Mouse (Mus musculus) left cerebral cortex, postnatal 10 days (tissue): ENCODE results near the gene Npc2. TPM values are rescaled to one million over a fixed set of nuclear protein-coding genes. Genes with fewer than 3 reads are reported as not detected.
A peak's percentile ranks its signal among the peaks of the same experiment; 100 is the strongest.

Experiments
- DNase-seq, 2 experiments: peaks; one replicate each; pipeline ENCODE4 v3.0.0; 2021 to 2022; ENCODE audit warnings: low spot score in 2 of 2, mixed read lengths in 1 of 2; ENCODE audit errors: extremely low spot score in 1 of 2
- intact Hi-C: fragments of 180-260 bp; cut with DNase I; formaldehyde crosslinking; loops from one replicate; pipeline ENCODE4 v1.15.1; 2025
- total RNA-seq, 2 experiments: library from RNA; stranded (reverse); gene quantifications; 2 replicates each; pipeline ENCODE4 v1.2.3; 2021

Gene Npc2
- total RNA-seq, 2 experiments from 2014 or later = 27.3 to 30.1 TPM

GRCm38 (mm10) chr12:84750661-84751060 lies 22.3 kb downstream of the Npc2 start:
- intact Hi-C loops = no loop called here
- no peak for DNase-seq

GRCm38 (mm10) chr12:84748134-84748533 lies 24.8 kb downstream of the Npc2 start:
- intact Hi-C loops = no loop called here
- DNase-seq = no peak

- DNase-seq = no peak
- intact Hi-C loops = no loop called here
Measured at GRCm38 (mm10) chr12:84745700-84746099, 27.3 kb downstream of the Npc2 start.

- no peak for DNase-seq
- intact Hi-C loops = no loop called here
Measured at GRCm38 (mm10) chr12:84743496-84743895, 29.5 kb downstream of the Npc2 start.

GRCm38 (mm10) chr12:84733366-84733765 lies 39.6 kb downstream of the Npc2 start:
- no peak for DNase-seq
- intact Hi-C loops = no loop called here

- no peak for DNase-seq
- intact Hi-C loops = no loop called here
Measured at GRCm38 (mm10) chr12:84728421-84728820, 44.5 kb downstream of the Npc2 start.

- intact Hi-C loops = no loop called here
Measured at GRCm38 (mm10) chr12:84727434-84727833, 45.5 kb downstream of the Npc2 start.

GRCm38 (mm10) chr12:84726986-84727385 lies 46.0 kb downstream of the Npc2 start:
- intact Hi-C loops = no loop called here
- DNase-seq = no peak

More at GRCm38 (mm10) chr12:84727434-84727833, 45.5 kb downstream of the Npc2 start:
- DNase-seq = no peak

GRCm38 (mm10) chr12:84726391-84726790 lies 46.6 kb downstream of the Npc2 start:
- DNase-seq = no peak
- intact Hi-C loops = no loop called here

GRCm38 (mm10) chr12:84718462-84719244 lies 54.3 kb downstream of the Npc2 start:
- no peak for DNase-seq
- intact Hi-C loops = no loop called here

GRCm38 (mm10) chr12:84714578-84714977 lies 58.4 kb downstream of the Npc2 start:
- intact Hi-C loops = no loop called here
- DNase-seq = no peak

- DNase-seq = peak in 1 of 2 experiments; percentile 42
- intact Hi-C loops = no loop called here
Measured at GRCm38 (mm10) chr12:84709842-84710439, 63.0 kb downstream of the Npc2 start.

- intact Hi-C loops = no loop called here
Measured at GRCm38 (mm10) chr12:84707804-84708203, 65.1 kb downstream of the Npc2 start.

GRCm38 (mm10) chr12:84706886-84707285 lies 66.1 kb downstream of the Npc2 start:
- intact Hi-C loops = no loop called here
- DNase-seq = no peak

More at GRCm38 (mm10) chr12:84707804-84708203, 65.1 kb downstream of the Npc2 start:
- no peak for DNase-seq

Other genes with a start within 250 kb of the Npc2 start
- gene Vsx2, start 203.4 kb downstream of the Npc2 start, total RNA-seq = under 1 TPM; 0.39 TPM
- gene Abcd4, start 155.7 kb downstream of the Npc2 start, total RNA-seq = 10 to 100 TPM; 10.6 to 10.8 TPM
- under 1 TPM in 1 of 2 experiments, not detected in 1; 0.11 TPM for gene Vrtn, start 132.1 kb downstream of the Npc2 start, total RNA-seq
- gene Syndig1l, start 74.3 kb downstream of the Npc2 start, total RNA-seq = 10 to 100 TPM; 23.5 to 32.1 TPM
- 10 to 100 TPM; 47.4 to 51.2 TPM for gene Isca2, start 99 bp upstream of the Npc2 start, total RNA-seq
- 1 to 10 TPM; 1.4 to 2.0 TPM for gene Ltbp2, start 103.4 kb upstream of the Npc2 start, total RNA-seq
- gene Fcf1, start 197.7 kb upstream of the Npc2 start, total RNA-seq = 10 to 100 TPM; 33.3 to 34.0 TPM
- gene Arel1, start 197.7 kb upstream of the Npc2 start, total RNA-seq = 100 to 1,000 TPM; 104 to 112 TPM
- gene Ylpm1, start 223.2 kb upstream of the Npc2 start, total RNA-seq = 100 to 1,000 TPM; 115 to 124 TPM